9 mouse cellular contexts compared by ENCODE assay signal in the genomic region with DNA sequence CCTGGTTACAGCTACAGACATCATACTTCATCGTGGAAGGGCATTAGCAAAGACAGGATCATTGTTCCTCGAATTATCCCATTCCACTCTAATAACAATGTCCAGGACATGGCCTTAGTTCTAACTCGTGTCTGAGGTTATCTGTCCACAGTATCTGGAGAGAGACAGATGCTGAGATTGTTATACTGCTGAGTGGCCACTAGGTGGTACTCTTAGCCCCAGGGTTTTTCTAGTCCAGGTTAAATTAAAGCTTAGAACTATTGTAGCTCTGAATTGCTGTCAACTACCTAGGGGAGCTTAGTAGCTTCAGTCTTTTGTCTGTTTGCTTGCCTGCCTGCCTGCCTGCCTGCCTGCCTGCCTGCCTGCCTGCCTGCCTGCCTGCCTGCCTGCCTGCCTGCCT. TPM values are rescaled to one million over a fixed set of nuclear protein-coding genes. Genes with fewer than 3 reads are reported as not detected.
DNase-seq lines count a peak whose midpoint lies in the region; ATAC-seq lines count a peak whose summit lies in the region.
"Had no signal": no experiment of that assay in that cellular context is flagged by ENCODE, and none has a peak within 500 bp of the region (broad histone marks: within the 10 kb centered on the region; RNA-seq: fewer than 3 reads in every experiment).

No protein-coding gene starts in this region.

- ATAC-seq in cerebellum, adult (ENCODE audit: insufficient number of reproducible peaks, low FRiP score, low TSS enrichment): no peak

- DNase-seq in adrenal gland, postnatal 10 days: peak; percentile 11
- DNase-seq in adrenal gland, adult 8-10 months: no peak
- peak; percentile 11 to 22 for DNase-seq in left cerebral cortex, postnatal 25 days (ENCODE audit: low spot score in 2 of 2)
- DNase-seq in left cerebral cortex, adult 9 months (ENCODE audit: low spot score in 2 of 2): no peak
- peak; percentile 48 for DNase-seq in R1 (ENCODE audit: low read depth, low spot score)
- peak; percentile 15 for DNase-seq in mesoderm, embryonic 11.5 days (ENCODE audit: low read depth, low spot score)
- no peak for DNase-seq in cerebellum, postnatal 4 days (ENCODE audit: low spot score in 2 of 2)
- DNase-seq: kidney, postnatal 25 days had no signal

- intact Hi-C loops in left cerebral cortex, postnatal 25 days (cut with DNase I): loop anchor here (5.0 kb wide), 1 partner anchor 256 kb away; no protein-coding TSS in a partner anchor

RNA-seq across cellular contexts. Expression of a gene that starts 15.3 kb away (rescaled TPM):
- total RNA-seq in adrenal gland, postnatal 10 days (2021): 10 to 100 TPM; 29.1 to 30.1 TPM
- total RNA-seq in adrenal gland, adult 8-10 months (2022): 10 to 100 TPM; 35.7 to 40.9 (median 39.5) TPM
- total RNA-seq in left cerebral cortex, postnatal 25 days (2021): 10 to 100 TPM; 62.9 to 65.0 TPM

RNA-seq across cellular contexts. Expression of a gene that starts 25.8 kb away (rescaled TPM):
- total RNA-seq in adrenal gland, postnatal 10 days (2021): 10 to 100 TPM; 22.9 to 23.8 TPM
- total RNA-seq in adrenal gland, adult 8-10 months (2022): 10 to 100 TPM; 24.0 to 35.8 (median 30.0) TPM
- 10 to 100 TPM; 17.5 to 18.2 TPM for total RNA-seq in left cerebral cortex, postnatal 25 days (2021)

RNA-seq across cellular contexts. Expression of a gene that starts 30.7 kb away (rescaled TPM):
- total RNA-seq in adrenal gland, postnatal 10 days (2021): not detected
- total RNA-seq in adrenal gland, adult 8-10 months (2022): not detected
- under 1 TPM; 0.14 to 0.16 TPM for total RNA-seq in left cerebral cortex, postnatal 25 days (2021)

RNA-seq across cellular contexts. Expression of a gene that starts 41.6 kb away (rescaled TPM):
- total RNA-seq in adrenal gland, postnatal 10 days (2021): under 1 TPM in 1 of 2 experiments, not detected in 1; 0.21 TPM
- under 1 TPM in 3 of 4 experiments, not detected in 1; 0.06 to 0.31 (median 0.12) TPM for total RNA-seq in adrenal gland, adult 8-10 months (2022)
- total RNA-seq in left cerebral cortex, postnatal 25 days (2021): 1 to 10 TPM; 2.2 to 3.2 TPM

RNA-seq across cellular contexts. Expression of a gene that starts 54.2 kb away (rescaled TPM):
- total RNA-seq in adrenal gland, postnatal 10 days (2021): 10 to 100 TPM; 48.6 to 52.9 TPM
- 100 to 1,000 TPM in 2 of 4 experiments, 10 to 100 TPM in 2; 74.5 to 111 (median 93.4) TPM for total RNA-seq in adrenal gland, adult 8-10 months (2022)
- total RNA-seq in left cerebral cortex, postnatal 25 days (2021): 10 to 100 TPM; 42.2 to 54.8 TPM

Comparison
In these comparisons a context has a peak if more than half of its experiments do, and no peak if none do; other contexts are left out.
1. DNase-seq: peak in adrenal gland, postnatal 10 days (single experiment), left cerebral cortex, postnatal 25 days (2 of 2), R1 (single experiment) and mesoderm, embryonic 11.5 days (single experiment); none in adrenal gland, adult 8-10 months (single experiment), left cerebral cortex, adult 9 months (0 of 2) and cerebellum, postnatal 4 days (0 of 2).